Mouse (Mus musculus): ENCODE data around the gene Crct1. TPM values are rescaled to one million over a fixed set of nuclear protein-coding genes. Genes with fewer than 3 reads are reported as not detected.

Gene Crct1
- 0.18 TPM in 1 of 2 replicates, not detected in the other for polyA plus RNA-seq (2015; fragmentation: Nextera tagmentation; extraction: Ambion mirVana)

DNA sequence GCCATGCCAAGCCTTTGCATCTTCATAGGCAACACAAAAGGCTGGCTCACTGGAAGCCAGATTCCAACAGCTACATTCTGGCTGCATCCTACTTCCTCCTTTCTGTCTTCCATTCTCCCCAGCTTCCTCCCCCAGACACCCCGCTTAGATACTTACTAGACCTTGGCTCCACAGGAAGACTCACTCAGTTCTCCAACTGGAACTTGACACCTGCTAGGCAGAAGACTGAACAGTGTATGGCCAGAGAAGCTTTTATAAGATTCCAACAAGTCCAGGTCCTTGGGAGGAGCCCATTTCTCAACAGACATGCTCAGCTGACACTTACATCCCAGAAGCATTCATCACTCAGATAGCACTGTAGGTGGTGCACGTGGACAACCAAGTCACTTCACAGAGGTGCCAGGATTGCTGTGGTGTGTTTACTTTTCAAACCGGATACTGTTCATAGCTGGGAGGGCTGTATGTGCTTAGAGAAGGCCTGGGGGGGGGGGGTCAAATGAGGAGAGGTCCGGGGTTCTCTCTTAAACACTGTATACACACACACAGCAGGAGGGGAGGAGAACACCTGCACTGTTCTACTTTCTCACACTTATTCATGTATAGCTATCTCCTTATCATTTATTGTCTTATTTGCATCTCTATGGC, at the start of gene Crct1:
Gene Crct1 (minus strand): TSS at position 228 of the 645 bp plus-strand sequence.
- H3K27me3 ChIP-seq = 0 out of 2 replicates have a peak, but pooled peaks cover 5% of the 10 kb centered on the region
- no peak for ATAC-seq (replicated peaks; ENCODE audit: insufficient number of reproducible peaks, insufficient read depth, low FRiP score, low read depth)
- H3K27ac ChIP-seq = no peak within 1 kb of the TSS
- 50% methylated on average over 4 of the region's 4 CpGs for WGBS
- no peaks in the 10 kb centered on the region for H3K9me3 ChIP-seq (replicated peaks)
- H3K4me3 ChIP-seq = peak within 1 kb of the TSS; percentile 55
- peak within 1 kb of the TSS; percentile 42 for H3K9ac ChIP-seq
- no peaks in the 10 kb centered on the region for H3K4me1 ChIP-seq (replicated peaks)
- H3K4me2 ChIP-seq = peak within 1 kb of the TSS; percentile 81
- H3K36me3 ChIP-seq = no peaks in the 10 kb centered on the region

DNA sequence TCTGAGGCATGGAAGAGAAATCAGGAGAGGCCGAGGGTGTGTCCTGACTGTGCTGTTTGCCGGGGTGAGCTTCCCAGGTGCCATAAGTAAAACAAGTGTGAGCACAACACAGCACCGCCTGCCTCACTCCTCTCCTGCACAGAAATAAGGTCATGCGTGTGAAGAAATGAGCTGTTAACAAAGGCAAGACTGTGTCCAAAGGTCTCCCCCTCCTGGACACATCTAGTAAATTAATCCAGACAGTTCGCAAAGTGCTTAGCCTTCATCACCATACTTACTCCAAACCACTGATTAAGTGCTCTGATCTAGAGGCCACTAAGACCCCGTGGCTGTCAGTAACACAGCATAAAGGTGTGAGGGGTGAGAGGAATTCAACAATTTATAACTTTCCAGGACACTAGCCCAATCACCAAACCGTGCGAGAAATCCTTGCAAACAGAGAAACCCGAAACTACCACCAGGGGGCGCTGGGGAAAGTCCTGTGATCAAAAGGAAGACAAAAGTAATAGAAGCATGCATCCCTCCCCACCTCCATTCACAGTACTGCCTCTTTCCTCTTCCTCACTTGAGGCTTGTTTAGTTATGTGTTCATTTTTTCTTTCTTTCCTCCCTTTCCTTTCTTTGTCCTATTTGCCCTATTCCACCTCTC, 37.5 kb upstream of the Crct1 start:
- Histone ChIP-seq H3K4me3 (no peak overlapping the region), H3K36me3 (no peaks in the 10 kb centered on the region), H3K9me3 (replicated peaks) (no peaks in the 10 kb centered on the region), H3K27me3 (no peaks in the 10 kb centered on the region), H3K9ac (no peak overlapping the region), H3K4me2 (no peak overlapping the region), H3K27ac (no peak overlapping the region), H3K4me1 (replicated peaks) (no peaks in the 10 kb centered on the region)
- no peak for ATAC-seq (replicated peaks; ENCODE audit: insufficient number of reproducible peaks, insufficient read depth, low FRiP score, low read depth)
- 52% methylated on average over 10 of the region's 10 CpGs for WGBS

DNA sequence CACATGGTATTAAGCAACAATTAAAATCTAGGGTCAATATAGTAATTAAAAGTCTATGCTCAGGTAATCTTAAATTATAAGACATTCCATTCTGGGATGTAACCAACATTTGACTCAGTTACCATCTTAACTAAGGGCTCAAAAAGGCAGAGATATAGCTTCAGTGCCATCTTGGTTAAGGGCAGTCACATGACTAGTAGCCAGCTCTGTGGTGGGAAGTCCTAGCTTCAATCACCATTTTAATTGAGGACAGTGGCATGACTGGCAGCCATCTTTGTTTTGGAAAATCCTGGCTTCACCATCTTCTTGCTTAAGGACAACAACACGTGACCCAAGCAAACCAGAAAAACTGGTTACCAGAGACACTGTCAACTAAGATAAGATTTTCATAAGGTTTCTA, 34.7 kb upstream of the Crct1 start:
- Histone ChIP-seq H3K4me1 (replicated peaks) (no peaks in the 10 kb centered on the region), H3K9me3 (replicated peaks) (no peaks in the 10 kb centered on the region), H3K4me3 (no peak overlapping the region), H3K9ac (no peak overlapping the region), H3K4me2 (no peak overlapping the region), H3K27me3 (no peaks in the 10 kb centered on the region), H3K36me3 (no peaks in the 10 kb centered on the region), H3K27ac (no peak overlapping the region)
- no peak for ATAC-seq (replicated peaks; ENCODE audit: insufficient number of reproducible peaks, insufficient read depth, low FRiP score, low read depth)
- 84% methylated on average over 1 of the region's 1 CpGs for WGBS

DNA sequence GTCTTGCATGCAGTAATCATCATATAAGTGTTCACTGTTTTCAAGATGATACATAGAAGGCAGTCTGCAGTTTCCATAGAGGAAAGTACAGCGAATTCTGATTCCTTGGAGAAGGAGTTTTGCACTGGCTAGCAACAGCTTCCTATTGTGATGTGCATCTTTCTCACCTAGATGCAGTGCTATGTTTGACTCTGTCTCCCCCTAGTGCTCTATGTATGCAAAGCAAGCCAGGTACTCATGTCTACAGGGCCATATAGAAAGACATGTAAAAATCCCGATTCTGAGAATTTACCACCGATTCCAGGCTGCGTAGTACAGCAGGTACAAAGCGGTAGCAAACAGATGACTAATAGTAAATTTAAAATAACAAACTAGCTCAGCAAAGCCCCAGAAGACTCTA, 16.0 kb upstream of the Crct1 start:
- no peak overlapping the region for H3K4me2 ChIP-seq
- H3K9me3 ChIP-seq (replicated peaks) = no peaks in the 10 kb centered on the region
- no peaks in the 10 kb centered on the region for H3K27me3 ChIP-seq
- H3K4me3 ChIP-seq = no peak overlapping the region
- H3K9ac ChIP-seq = no peak overlapping the region
- 42% methylated on average over 5 of the region's 5 CpGs for WGBS
- no peaks in the 10 kb centered on the region for H3K4me1 ChIP-seq (replicated peaks)
- no peak for ATAC-seq (replicated peaks; ENCODE audit: insufficient number of reproducible peaks, insufficient read depth, low FRiP score, low read depth)
- H3K36me3 ChIP-seq = no peaks in the 10 kb centered on the region
- no peak overlapping the region for H3K27ac ChIP-seq

DNA sequence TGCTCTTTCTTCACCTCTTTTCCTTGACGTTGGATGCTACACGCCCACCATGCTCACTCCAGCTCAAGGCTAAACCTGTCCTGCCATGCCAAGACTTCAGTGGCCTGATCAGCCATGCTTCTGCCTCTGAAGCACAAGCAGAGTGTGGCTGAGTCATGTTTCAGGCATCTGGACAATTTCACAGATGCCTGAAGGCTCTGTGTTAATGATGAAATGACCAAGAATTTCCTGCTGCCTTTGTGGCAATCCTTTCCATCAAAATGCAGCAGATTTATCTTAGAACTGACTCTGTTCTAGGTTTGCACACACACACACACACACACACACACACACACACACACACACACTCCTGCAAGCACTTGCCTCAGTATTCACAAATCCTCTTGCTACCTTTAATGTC, 10.0 kb upstream of the Crct1 start:
- no peak for ATAC-seq (replicated peaks; ENCODE audit: insufficient number of reproducible peaks, insufficient read depth, low FRiP score, low read depth)
- no peak overlapping the region for H3K4me3 ChIP-seq
- no peak overlapping the region for H3K4me2 ChIP-seq
- no peaks in the 10 kb centered on the region; the same call in 1 of the 2 replicates for H3K4me1 ChIP-seq (replicated peaks)
- no peaks in the 10 kb centered on the region for H3K36me3 ChIP-seq
- no peak overlapping the region for H3K27ac ChIP-seq
- H3K27me3 ChIP-seq = no peaks in the 10 kb centered on the region
- WGBS = 25% methylated on average over 2 of the region's 2 CpGs
- no peaks in the 10 kb centered on the region for H3K9me3 ChIP-seq (replicated peaks)
- H3K9ac ChIP-seq = no peak overlapping the region

DNA sequence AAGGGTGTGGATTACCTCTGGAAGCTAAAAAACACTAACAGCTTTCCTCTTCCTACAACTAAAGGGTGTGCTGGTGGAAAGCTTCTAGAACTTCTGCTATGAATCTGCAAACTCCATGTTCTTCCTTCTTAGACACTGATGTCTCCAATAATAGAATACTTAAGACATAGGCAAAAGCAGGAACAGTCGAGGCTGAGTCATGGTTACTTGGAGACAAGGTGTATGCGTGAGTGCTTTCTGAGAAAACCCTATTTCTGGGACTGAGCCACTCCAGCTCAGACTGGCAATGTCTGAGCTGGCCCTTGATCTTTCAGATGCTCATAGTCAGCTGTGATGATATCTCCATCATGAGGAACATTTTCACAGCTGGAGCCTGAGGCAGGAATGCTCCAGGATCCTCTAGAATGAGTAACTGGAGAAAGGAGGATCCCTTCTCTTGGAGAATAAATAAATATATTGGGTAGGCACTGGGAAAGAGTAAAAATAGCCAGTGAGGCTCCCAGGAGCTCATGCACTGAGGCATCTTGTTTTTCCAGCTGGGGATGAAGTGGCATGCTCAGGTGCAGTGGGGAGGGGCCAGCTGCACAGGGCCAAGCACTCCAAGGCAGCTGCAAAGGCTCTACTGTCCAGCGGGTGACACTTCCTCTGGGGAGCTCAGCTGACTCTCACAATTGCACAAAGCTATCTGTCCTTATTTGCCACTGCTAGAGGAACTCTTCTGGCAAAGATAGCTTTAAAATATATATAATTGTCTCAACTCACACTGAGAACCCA, 8.1 kb upstream of the Crct1 start:
- 63% methylated on average over 3 of the region's 3 CpGs for WGBS
- H3K4me1 ChIP-seq (replicated peaks) = no peaks in the 10 kb centered on the region; the same call in 1 of the 2 replicates
- H3K9ac ChIP-seq = no peak overlapping the region
- no peak overlapping the region for H3K4me2 ChIP-seq
- no peaks in the 10 kb centered on the region for H3K36me3 ChIP-seq
- no peaks in the 10 kb centered on the region for H3K9me3 ChIP-seq (replicated peaks)
- H3K27ac ChIP-seq = no peak overlapping the region
- no peaks in the 10 kb centered on the region for H3K27me3 ChIP-seq
- ATAC-seq (replicated peaks; ENCODE audit: insufficient number of reproducible peaks, insufficient read depth, low FRiP score, low read depth) = no peak
- H3K4me3 ChIP-seq = no peak overlapping the region

DNA sequence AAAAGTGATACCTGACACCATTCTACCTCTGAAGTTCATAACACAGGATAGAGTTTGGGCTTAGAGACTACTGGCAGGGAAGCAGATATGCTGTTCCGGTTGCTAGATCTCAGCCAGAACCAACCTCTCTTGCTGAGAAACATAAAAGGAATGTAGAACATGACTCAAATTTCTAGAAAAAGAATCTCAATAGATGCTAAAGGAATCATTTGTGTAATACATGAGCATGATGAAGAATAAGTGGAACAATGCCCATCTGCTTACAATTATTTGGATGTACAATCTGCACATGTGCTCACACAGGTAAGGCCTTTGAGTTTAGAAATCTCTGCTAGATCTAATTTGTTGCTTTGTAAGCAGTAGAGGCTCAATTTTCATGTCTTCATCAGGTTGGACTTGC, 5.7 kb upstream of the Crct1 start:
- Histone ChIP-seq H3K4me2 (no peak overlapping the region), H3K27ac (no peak overlapping the region), H3K4me1 (replicated peaks) (no peaks in the 10 kb centered on the region; the same call in 1 of the 2 replicates), H3K4me3 (no peak overlapping the region), H3K9me3 (replicated peaks) (no peaks in the 10 kb centered on the region), H3K27me3 (0 out of 2 replicates have a peak, but pooled peaks cover 5% of the 10 kb centered on the region), H3K9ac (no peak overlapping the region), H3K36me3 (no peaks in the 10 kb centered on the region)
- WGBS = 82% methylated on average over 1 of the region's 1 CpGs
- no peak for ATAC-seq (replicated peaks; ENCODE audit: insufficient number of reproducible peaks, insufficient read depth, low FRiP score, low read depth)

DNA sequence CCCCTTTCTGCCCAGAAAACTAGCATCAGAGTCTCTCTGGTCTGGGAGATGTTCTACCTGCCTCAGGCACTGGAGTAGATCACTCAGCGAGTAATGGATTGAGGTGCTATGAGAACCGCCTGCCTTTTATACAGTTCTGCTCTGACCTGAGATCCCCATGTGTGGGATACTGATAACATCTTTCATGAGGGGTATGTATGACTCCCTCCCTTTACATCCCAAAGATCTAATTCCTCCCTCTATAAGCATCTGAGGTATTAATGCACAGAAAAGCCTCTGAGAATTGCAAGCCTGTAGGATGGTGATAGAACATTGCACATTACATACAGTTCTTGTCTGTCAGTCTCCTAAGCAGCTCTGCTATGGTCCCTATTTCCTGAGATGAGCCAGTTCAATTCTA, 3.5 kb upstream of the Crct1 start, which contains the start of gene Lce1m:
Gene Lce1m (minus strand): TSS at position 101 of the 400 bp plus-strand sequence.
- no peak for ATAC-seq (replicated peaks; ENCODE audit: insufficient number of reproducible peaks, insufficient read depth, low FRiP score, low read depth)
- no peak within 1 kb of the TSS for H3K4me3 ChIP-seq
- no peak within 1 kb of the TSS for H3K27ac ChIP-seq
- H3K4me1 ChIP-seq (replicated peaks) = no peaks in the 10 kb centered on the region
- 87% methylated on average over 2 of the region's 2 CpGs for WGBS
- H3K9me3 ChIP-seq (replicated peaks) = no peaks in the 10 kb centered on the region
- no peak within 1 kb of the TSS for H3K9ac ChIP-seq
- H3K27me3 ChIP-seq = 0 out of 2 replicates have a peak, but pooled peaks cover 5% of the 10 kb centered on the region
- H3K4me2 ChIP-seq = no peak within 1 kb of the TSS
- H3K36me3 ChIP-seq = no peaks in the 10 kb centered on the region

DNA sequence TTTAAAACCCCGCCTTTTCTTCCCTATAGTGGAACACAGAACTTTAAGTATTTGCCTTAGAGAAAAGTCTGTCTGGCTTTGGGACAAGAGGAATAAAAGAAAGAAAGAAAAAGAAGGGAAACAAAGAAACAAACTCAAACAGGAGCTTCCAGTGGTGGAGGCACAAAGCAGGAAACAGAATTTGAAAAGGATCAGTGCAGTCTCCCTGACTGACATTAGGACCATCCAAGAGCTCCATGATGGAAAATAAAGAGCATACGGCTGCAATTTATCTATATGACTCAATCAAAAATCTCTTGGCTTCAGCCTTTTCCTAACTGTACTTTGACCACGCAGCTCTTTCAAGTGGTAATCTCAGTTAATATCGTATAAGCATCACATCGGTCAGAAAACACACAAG, 616 bp downstream of the Crct1 start:
- ATAC-seq (replicated peaks; ENCODE audit: insufficient number of reproducible peaks, insufficient read depth, low FRiP score, low read depth) = no peak
- H3K27me3 ChIP-seq = 0 out of 2 replicates have a peak, but pooled peaks cover 5% of the 10 kb centered on the region
- WGBS = 32% methylated on average over 5 of the region's 5 CpGs
- peak overlapping the region; percentile 81 for H3K4me2 ChIP-seq
- no peaks in the 10 kb centered on the region for H3K4me1 ChIP-seq (replicated peaks)
- peak overlapping the region; percentile 55 for H3K4me3 ChIP-seq
- H3K27ac ChIP-seq = no peak overlapping the region
- no peaks in the 10 kb centered on the region for H3K9me3 ChIP-seq (replicated peaks)
- H3K9ac ChIP-seq = 0 out of 2 replicates have a peak overlapping the region, but pooled peaks have one; percentile 42
- no peaks in the 10 kb centered on the region for H3K36me3 ChIP-seq

DNA sequence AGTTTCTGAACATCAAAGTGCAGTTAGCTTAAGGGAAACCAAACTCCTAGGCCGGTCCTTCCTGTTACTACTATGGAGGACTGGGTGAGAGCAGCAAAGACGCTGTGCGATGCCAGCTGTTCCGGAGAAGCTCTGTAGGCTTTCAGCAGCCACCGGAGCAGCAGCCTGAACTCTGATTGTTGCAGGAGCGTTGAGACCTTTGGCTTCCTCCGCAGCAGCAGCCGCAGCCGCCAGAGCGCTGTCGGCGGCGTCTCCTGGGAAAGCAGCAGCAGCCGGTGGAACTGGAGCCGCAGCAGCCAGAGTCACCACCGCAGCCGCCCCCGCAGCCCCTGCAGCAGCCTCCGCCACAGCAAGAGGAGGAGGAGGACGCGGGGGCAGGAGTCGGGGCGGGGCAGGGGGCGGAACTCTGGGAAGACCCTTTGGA, 1.1 kb downstream of the Crct1 start:
- H3K4me2 ChIP-seq = peak overlapping the region; percentile 81
- under 1% methylated on average over 24 of the region's 24 CpGs for WGBS
- H3K4me3 ChIP-seq = peak overlapping the region; percentile 55
- H3K9me3 ChIP-seq (replicated peaks) = no peaks in the 10 kb centered on the region
- no peak overlapping the region for H3K27ac ChIP-seq
- 0 out of 2 replicates have a peak, but pooled peaks cover 5% of the 10 kb centered on the region for H3K27me3 ChIP-seq
- no peaks in the 10 kb centered on the region for H3K4me1 ChIP-seq (replicated peaks)
- ATAC-seq (replicated peaks; ENCODE audit: insufficient number of reproducible peaks, insufficient read depth, low FRiP score, low read depth) = 0 out of 2 replicates have a peak, but pooled peaks have one; percentile 39
- peak overlapping the region; percentile 42 for H3K9ac ChIP-seq
- H3K36me3 ChIP-seq = no peaks in the 10 kb centered on the region

DNA sequence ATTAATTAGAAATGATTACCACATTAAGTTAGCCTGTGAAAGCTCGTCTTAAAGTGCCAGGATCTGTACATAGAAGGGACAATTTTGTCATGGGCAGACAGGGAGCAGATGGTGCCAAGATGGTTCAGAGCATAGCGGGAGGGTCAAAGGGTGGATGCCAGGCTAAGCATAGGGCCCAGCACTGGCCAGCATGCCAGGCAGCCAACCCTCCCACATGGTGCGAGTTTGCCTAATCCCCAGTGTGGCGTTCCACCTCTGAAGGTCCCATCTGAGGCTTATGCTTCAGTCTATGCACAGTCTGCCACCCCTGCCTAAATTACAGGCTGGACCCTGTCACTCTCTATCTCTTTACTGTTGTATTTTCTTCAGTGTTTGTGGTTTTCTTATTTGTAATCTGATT, 12.6 kb downstream of the Crct1 start:
- H3K9me3 ChIP-seq (replicated peaks) = no peaks in the 10 kb centered on the region
- no peaks in the 10 kb centered on the region for H3K36me3 ChIP-seq
- no peaks in the 10 kb centered on the region for H3K4me1 ChIP-seq (replicated peaks)
- no peak overlapping the region for H3K9ac ChIP-seq
- ATAC-seq (replicated peaks; ENCODE audit: insufficient number of reproducible peaks, insufficient read depth, low FRiP score, low read depth) = no peak; the same call in 1 of the 2 replicates
- H3K4me2 ChIP-seq = no peak overlapping the region
- H3K4me3 ChIP-seq = no peak overlapping the region
- no peaks in the 10 kb centered on the region for H3K27me3 ChIP-seq
- no peak overlapping the region for H3K27ac ChIP-seq
- WGBS = 63% methylated on average over 4 of the region's 4 CpGs
